18 mouse cellular contexts compared by ENCODE assay signal in the genomic region with DNA sequence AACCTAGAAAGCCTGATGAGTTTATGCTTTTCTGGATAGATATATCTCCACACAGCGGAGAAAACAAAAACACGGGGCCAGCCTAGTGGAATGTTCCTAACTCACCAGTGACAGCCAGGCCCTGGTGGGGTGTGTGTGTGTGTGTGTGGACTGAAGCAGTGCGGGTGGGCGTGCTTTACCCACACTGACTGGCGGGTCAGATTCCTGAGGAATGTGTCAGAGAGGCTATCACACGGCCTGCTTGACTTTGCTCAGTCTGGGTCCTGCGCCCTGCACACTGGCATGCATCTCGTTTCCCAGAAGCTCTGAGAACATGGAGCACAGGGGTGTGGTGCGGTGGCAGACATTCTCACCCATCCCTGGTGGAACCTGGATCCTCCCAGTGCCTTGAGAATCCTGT. TPM values are rescaled to one million over a fixed set of nuclear protein-coding genes. Genes with fewer than 3 reads are reported as not detected.
DNase-seq lines count a peak whose midpoint lies in the region; ATAC-seq and TF ChIP-seq lines count a peak whose summit lies in the region.
"Had no signal": no experiment of that assay in that cellular context is flagged by ENCODE, and none has a peak within 500 bp of the region (broad histone marks: within the 10 kb centered on the region; RNA-seq: fewer than 3 reads in every experiment).

No protein-coding gene starts in this region.

- H3K36me3 ChIP-seq in heart, embryonic 15.5 days: 0 out of 2 replicates have a peak, but pooled peaks cover 4% of the 10 kb centered on the region
- peaks cover 4% of the 10 kb centered on the region for H3K36me3 ChIP-seq in stomach, postnatal 0 days (ENCODE audit: control insufficient read depth, insufficient read depth, low read length)
- 0 out of 2 replicates have a peak, but pooled peaks cover 5% of the 10 kb centered on the region for H3K36me3 ChIP-seq in forebrain, embryonic 13.5 days (ENCODE audit: poor library complexity, severe bottlenecking)
- H3K36me3 ChIP-seq: midbrain, embryonic 15.5 days had no signal

- TF ChIP-seq EP300 in stomach, postnatal 0 days (optimal IDR thresholded peaks at IDR 0.05): no peak

- peaks cover 27% of the 10 kb centered on the region for H3K4me1 ChIP-seq in heart, embryonic 15.5 days (replicated peaks)
- no peaks in the 10 kb centered on the region for H3K4me1 ChIP-seq in stomach, postnatal 0 days (replicated peaks; ENCODE audit: control insufficient read depth, insufficient read depth)
- H3K4me1 ChIP-seq in forebrain, embryonic 13.5 days: peaks cover 15% of the 10 kb centered on the region

- no peak overlapping the region for H3K4me3 ChIP-seq in heart, embryonic 15.5 days
- H3K4me3 ChIP-seq in stomach, postnatal 0 days (ENCODE audit: low read depth, low read length): no peak overlapping the region
- no peak overlapping the region for H3K4me3 ChIP-seq in forebrain, embryonic 13.5 days
- H3K4me3 ChIP-seq: embryonic facial prominence, embryonic 12.5 days; left cerebral cortex, adult 2 months; limb, embryonic 12.5 days; midbrain, embryonic 15.5 days had no signal

- in situ Hi-C loops in Patski (cut with MboI; ENCODE audit: low pct_unique_long_range_greater_than_20kb): no loop called here

- ATAC-seq in heart, embryonic 15.5 days (replicated peaks; ENCODE audit: insufficient number of reproducible peaks, insufficient read depth, low FRiP score, low read depth): peak; percentile 60; the same call in 1 of the 2 replicates
- peak; percentile 98 for ATAC-seq in Patski
- peak; percentile 72 for ATAC-seq in stomach, postnatal 0 days (ENCODE audit: low FRiP score, low TSS enrichment)
- ATAC-seq in forebrain, embryonic 13.5 days: no peak
- ATAC-seq: midbrain, embryonic 15.5 days had no signal

- intact Hi-C loops in heart, postnatal 10 days (cut with DNase I): no loop called here

- 34% methylated on average over 9 of the region's 9 CpGs for WGBS in heart, embryonic 15.5 days
- WGBS in stomach, postnatal 0 days: 57% methylated on average over 9 of the region's 9 CpGs
- 88% methylated on average over 9 of the region's 9 CpGs for WGBS in forebrain, embryonic 13.5 days

- TF ChIP-seq CTCF in Patski (IDR thresholded peaks at IDR 0.05): no peak
- TF ChIP-seq CTCF in stomach, postnatal 0 days (IDR thresholded peaks at IDR 0.05; ENCODE audit: low read depth): no peak

- no peak overlapping the region for H3K4me2 ChIP-seq in heart, embryonic 15.5 days
- no peak overlapping the region for H3K4me2 ChIP-seq in stomach, postnatal 0 days (replicated peaks; ENCODE audit: low read depth)
- H3K4me2 ChIP-seq in forebrain, embryonic 13.5 days: no peak overlapping the region
- H3K4me2 ChIP-seq: embryonic facial prominence, embryonic 12.5 days; hindbrain, embryonic 14.5 days; limb, embryonic 12.5 days; midbrain, embryonic 15.5 days had no signal

- H3K9me3 ChIP-seq in heart, embryonic 15.5 days (replicated peaks): no peaks in the 10 kb centered on the region
- no peaks in the 10 kb centered on the region for H3K9me3 ChIP-seq in stomach, postnatal 0 days (ENCODE audit: control insufficient read depth, low read length)
- H3K9me3 ChIP-seq in forebrain, embryonic 13.5 days (replicated peaks): no peaks in the 10 kb centered on the region
- H3K9me3 ChIP-seq: midbrain, embryonic 15.5 days had no signal

- CTCF ChIA-PET in Patski (lab: Charles Lee): interaction anchor here (1.2 kb wide), 1 partner anchor 13 kb away, joined by 6 read pairs; no protein-coding TSS in a partner anchor

- POLR2A ChIA-PET in Patski (lab: Charles Lee): no interaction called here

- H3K9ac ChIP-seq in heart, embryonic 15.5 days: no peak overlapping the region
- no peak overlapping the region for H3K9ac ChIP-seq in stomach, postnatal 0 days (ENCODE audit: low read length)
- no peak overlapping the region for H3K9ac ChIP-seq in forebrain, embryonic 13.5 days
- H3K9ac ChIP-seq: embryonic facial prominence, embryonic 12.5 days; hindbrain, embryonic 14.5 days; limb, embryonic 12.5 days; liver, embryonic 14.5 days; midbrain, embryonic 15.5 days had no signal

- H3K27ac ChIP-seq in heart, embryonic 15.5 days: no peak overlapping the region
- no peak overlapping the region for H3K27ac ChIP-seq in stomach, postnatal 0 days (replicated peaks)
- no peak overlapping the region for H3K27ac ChIP-seq in forebrain, embryonic 13.5 days
- H3K27ac ChIP-seq: embryonic facial prominence, embryonic 12.5 days; hindbrain, embryonic 14.5 days; left cerebral cortex, adult 2 months; limb, embryonic 12.5 days; liver, embryonic 14.5 days; midbrain, embryonic 15.5 days had no signal

- DNase-seq in heart, postnatal 10 days: no peak
- DNase-seq in lung, postnatal 10 days: peak; percentile 50
- no peak for DNase-seq in lung, postnatal 14 days
- DNase-seq in Patski (ENCODE audit: low read depth, low spot score): no peak
- DNase-seq in stomach, postnatal 0 days (ENCODE audit: low spot score): peak; percentile 44
- no peak for DNase-seq in adrenal gland, postnatal 36 days
- DNase-seq: gastrocnemius, postnatal 36 days; kidney, adult 18-20 months; right cerebral cortex, postnatal 25 days; thymus, adult 18-20 months had no signal

- H3K27me3 ChIP-seq in heart, embryonic 15.5 days: no peaks in the 10 kb centered on the region
- no peaks in the 10 kb centered on the region for H3K27me3 ChIP-seq in Patski
- no peaks in the 10 kb centered on the region for H3K27me3 ChIP-seq in stomach, postnatal 0 days (ENCODE audit: control insufficient read depth, insufficient read depth, low read length)
- no peaks in the 10 kb centered on the region for H3K27me3 ChIP-seq in forebrain, embryonic 13.5 days
- H3K27me3 ChIP-seq: embryonic facial prominence, embryonic 12.5 days; limb, embryonic 12.5 days; midbrain, embryonic 15.5 days had no signal

RNA-seq across cellular contexts. Expression of a gene that starts 21.8 kb away (rescaled TPM):
- 51.6 and 52.8 TPM in 2 replicates for polyA plus RNA-seq in heart, embryonic 15.5 days (2015; fragmentation: Nextera tagmentation; extraction: Ambion mirVana)
- 10 to 100 TPM; 36.2 to 41.3 TPM for total RNA-seq in heart, postnatal 10 days (2021)
- polyA plus RNA-seq in Patski (2021): 174 TPM
- 114 and 120 TPM in 2 replicates for polyA plus RNA-seq in stomach, postnatal 0 days (2015; fragmentation: Nextera tagmentation; extraction: Ambion mirVana)
- polyA plus RNA-seq in forebrain, embryonic 13.5 days (2015; fragmentation: Nextera tagmentation; extraction: Ambion mirVana): 23.3 and 23.8 TPM in 2 replicates
- 10 to 100 TPM; 83.5 to 88.7 TPM for total RNA-seq in adrenal gland, postnatal 36 days (2021)

Comparison
In these comparisons a context has a peak if more than half of its experiments do, and no peak if none do; other contexts are left out.
1. DNase-seq: peak in lung, postnatal 10 days (single experiment) and stomach, postnatal 0 days (single experiment); none in heart, postnatal 10 days (0 of 2), lung, postnatal 14 days (single experiment), Patski (single experiment) and adrenal gland, postnatal 36 days (0 of 2).